Mouse (Mus musculus) layer of hippocampus, adult 11-12 months (tissue): ENCODE measurements around the gene Keg1.
"Not testable (repeated sequence)": the region's sequence is repeated elsewhere in the genome, so short reads cannot be mapped to it uniquely, and the experiment has no call there.

Experiments
- DNase-seq: peaks from one replicate; pipeline ENCODE4 v3.0.0; 2022; ENCODE audit warnings: low spot score

Keg1 gene

DNA sequence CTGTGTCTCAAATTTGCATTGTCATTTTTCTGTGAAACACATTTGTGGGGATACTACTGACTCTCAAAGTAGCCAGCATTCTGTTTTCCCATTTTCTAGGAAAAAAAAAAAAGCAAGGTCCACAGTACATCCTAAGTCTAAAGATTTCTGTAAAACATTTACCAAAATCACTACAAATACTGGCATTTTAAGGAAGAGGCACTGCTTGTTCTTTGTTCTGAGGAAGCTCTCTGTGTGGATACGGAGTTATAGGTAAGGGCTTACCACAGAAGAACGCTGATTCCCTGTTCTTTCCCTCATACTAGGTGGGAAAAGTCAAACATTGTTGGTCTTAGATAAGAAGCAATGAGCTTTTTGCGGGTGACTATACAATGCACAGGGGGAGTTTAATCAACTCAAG lies at the start of gene Keg1:
Gene Keg1 (plus strand): TSS at position 197 of the 400 bp plus-strand sequence.
- DNase-seq = no peak

DNA sequence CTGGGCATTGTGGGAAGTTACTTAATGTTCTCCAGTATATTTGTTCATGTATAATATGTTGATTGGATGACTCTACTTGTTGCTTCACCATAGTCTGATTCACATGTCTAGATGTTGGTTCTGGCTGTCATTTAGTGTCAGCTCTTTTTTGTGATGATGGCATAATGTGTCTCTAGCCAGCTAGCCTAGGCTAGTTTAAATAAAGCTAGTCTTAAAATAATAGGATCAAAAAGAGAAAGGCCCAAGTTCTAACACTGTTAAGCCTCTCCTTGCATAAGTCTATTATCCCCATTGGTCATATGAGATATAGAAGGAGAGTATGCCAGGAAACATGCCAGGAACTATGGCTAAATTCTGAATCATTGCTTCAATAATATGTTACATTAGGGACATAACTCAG lies 46.1 kb upstream of the Keg1 start:
- DNase-seq = no peak

DNA sequence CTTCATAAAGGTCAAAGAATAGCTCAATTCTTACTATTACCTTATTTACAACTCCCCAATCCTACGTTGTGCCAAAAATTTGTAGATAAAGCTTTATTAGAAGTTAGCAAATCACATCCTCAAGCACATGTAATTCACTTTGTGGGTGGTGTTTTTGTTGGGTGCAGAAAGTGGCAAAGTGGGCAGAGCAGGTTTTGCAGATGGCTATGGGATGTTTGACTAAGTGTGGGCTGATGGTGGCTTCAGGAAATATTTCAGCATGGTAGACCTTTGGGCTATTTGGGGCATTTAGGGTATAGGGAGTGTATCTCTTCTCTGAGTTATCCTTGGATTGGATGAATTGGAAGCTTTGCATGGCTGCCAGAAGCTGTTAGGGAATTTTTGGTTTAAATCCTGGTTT lies 29.4 kb upstream of the Keg1 start:
- DNase-seq = no peak

DNA sequence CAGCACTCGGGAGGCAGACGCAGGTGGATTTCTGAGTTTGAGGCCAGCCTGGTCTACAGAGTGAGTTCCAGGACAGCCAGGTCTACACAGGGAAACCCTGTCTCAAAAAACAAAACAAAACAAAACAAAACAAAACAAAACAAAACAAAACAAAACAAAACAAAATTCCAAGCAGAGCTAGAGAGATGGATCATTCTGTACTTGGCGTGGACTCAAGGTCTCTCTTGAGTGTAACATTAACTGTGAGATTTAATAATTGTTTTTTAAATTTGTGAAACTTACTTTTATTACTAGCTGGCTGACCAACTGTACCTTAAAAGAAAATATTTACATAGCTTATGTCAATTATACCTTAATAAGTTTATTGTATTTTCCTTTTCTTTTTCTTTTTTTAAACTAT lies 27.0 kb upstream of the Keg1 start:
- DNase-seq = not testable (repeated sequence)

DNA sequence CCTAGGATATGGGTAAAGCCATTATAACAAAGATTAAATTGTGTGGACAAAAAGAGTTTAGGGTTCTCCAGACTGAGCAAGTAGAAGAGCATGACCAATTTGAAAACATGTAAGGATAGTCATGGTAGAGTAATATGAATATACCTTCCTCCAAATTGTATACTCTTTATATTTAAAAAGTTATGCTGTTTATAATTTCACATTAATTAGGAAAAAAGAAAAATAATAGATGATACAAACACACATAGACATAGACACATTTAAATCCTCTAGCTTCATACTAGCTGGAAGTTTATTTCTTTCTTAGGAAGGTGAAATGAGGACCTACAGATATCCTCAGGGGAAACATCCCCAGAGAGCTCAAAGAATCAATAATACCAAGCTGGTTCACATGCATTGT lies 25.4 kb upstream of the Keg1 start, which contains the start of gene Olfr1442:
Gene Olfr1442 (plus strand): TSS at position 301 of the 400 bp plus-strand sequence.
- DNase-seq = no peak

DNA sequence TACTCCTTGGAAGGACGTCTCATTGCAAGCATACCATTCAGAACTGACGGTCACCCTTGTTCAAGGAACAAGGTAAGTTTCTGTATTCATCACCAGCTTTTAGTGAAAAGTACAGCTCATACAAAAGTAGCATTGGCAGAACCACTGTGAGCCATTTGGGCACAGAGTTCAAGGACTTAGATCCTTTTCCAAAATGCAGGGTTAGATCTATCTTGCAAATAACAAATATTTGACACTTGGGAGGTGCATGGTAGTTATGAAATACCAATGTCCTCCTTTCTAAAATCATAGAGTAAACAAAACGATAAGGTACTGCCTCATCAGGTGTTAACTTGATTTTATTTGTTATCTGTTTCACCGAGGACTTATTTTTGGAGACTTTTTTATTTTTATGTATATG lies 24.5 kb upstream of the Keg1 start:
- DNase-seq = no peak

DNA sequence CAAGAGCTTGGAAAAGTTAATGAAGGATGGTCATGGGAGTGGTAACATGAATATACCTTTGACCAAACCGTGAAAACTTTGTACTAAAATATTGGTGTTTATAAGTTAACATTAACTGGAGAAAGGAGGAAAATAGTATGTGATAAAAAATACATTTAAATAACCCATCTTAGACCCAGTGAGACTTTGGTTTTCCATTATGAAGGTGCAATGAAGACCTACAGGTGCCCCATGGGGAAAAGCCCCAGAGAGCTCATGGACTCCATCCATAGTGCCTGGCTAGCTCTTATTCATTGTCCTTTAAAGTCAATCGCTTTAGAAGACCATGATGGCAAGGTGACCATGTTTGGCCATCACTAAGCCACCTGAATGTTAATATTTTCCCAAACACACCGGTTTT lies 17.8 kb upstream of the Keg1 start, which contains the start of gene Olfr1443:
Gene Olfr1443 (plus strand): TSS at position 301 of the 400 bp plus-strand sequence.
- DNase-seq = no peak

DNA sequence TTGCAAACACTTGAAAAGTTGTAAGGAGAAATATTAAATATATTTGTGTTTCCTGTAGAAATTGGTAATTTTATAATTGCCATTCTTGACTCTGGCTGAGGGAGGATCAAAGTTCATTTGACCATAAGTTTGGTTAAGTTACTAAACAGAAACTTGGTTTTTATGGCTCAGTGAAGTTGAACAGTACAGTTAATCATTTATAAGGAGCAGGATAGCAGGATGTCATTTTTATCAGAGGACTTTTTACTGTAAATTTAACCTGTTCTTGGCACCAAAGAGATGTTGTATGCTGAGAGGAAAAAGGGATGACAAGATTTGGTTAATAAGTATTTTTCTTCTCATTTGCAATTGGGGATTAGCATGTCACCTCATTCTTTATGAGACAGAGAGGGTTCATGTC lies 10.9 kb upstream of the Keg1 start:
- DNase-seq = no peak

DNA sequence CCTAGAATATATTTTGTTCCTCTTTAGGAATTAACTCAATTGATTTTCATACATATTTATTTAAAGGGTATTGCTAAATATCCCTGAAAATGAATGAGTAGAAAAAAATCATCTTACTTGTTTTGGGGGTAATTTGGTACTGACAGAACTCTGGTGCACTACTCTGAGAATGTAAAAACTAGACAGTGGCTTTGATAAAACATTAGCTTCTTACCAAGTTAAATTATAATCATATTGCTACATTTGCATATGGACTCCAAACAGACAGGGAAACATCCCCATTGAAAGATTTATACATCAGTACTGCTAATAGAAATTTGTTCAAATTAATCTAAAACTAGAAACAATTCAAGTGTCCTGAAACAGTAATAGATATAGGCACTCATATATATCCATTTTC lies 10.4 kb upstream of the Keg1 start:
- no peak for DNase-seq

DNA sequence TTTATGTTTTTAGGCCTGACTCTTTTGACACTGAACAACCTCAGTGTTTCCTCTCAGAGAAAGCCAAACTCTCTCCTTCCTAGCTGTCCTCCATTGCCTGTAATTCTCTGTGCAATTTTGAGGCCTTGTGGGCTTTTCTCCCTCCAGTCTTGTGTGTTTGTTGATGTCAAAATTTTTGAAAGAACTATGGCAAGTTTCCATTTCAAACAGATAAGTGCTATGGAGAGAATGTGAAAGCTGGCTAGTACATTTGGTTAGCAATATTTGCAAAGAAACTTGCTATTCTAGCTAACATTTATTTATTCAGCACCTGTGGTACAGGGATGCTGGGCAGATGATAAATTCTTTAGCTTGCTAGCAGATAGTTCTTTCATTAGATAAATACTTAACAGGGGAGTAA lies 635 bp downstream of the Keg1 start:
- DNase-seq = no peak

DNA sequence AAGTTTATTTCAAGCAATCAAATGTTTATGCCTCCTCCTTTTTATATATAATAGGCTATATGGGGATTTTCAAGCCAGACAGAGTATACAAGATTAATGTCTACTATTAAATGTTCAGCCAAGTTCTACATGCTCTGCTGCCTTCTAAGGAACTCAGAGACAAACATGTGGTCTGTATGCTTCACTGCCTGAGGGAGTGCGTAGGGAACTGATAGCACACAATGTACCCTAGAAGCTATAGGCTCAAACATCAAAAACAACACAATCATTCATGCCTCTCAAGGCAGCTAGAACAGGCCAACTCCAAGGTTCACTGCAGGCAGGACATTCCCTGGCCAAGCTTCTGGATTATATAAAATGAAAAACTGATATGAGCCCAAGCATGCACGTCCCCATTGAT lies 12.9 kb downstream of the Keg1 start:
- no peak for DNase-seq

DNA sequence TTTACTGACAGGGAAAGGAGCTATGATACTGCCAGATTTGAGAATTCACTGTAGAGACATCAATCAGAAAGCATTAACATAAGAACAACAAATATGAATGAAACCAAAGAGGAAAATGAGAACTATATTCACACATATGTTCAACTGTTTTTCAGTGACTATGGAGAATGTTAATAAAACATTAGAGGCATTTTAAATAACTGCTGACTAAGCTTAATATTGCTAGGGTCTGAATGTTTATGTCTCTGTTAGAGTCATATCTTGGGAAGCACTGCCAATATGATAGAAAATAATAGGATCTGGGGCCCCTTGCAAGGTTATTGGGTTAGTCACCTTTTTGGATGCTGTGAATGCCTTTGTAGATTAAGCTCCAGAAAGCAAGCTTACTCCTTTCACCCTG lies 13.4 kb downstream of the Keg1 start:
- DNase-seq = no peak

DNA sequence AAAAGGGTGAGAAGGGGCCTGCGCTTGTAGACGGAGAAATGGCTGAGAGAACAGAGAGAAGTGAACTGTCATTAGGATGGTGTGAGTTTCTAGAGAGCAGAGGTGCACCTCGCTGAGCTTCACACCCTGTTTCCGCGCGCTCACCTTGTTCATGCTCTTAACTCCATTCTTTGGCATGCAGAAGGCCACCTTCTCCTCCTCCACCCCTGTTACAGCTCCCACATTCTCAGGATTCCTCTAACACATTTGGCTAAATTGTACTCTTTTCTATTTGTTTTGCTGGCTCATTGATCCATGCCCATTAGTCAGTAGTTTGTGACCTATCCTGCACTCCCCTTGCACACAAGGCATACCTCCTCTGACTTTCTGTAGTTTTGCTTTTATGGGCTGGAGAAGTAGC lies 23.6 kb downstream of the Keg1 start:
- DNase-seq = no peak

DNA sequence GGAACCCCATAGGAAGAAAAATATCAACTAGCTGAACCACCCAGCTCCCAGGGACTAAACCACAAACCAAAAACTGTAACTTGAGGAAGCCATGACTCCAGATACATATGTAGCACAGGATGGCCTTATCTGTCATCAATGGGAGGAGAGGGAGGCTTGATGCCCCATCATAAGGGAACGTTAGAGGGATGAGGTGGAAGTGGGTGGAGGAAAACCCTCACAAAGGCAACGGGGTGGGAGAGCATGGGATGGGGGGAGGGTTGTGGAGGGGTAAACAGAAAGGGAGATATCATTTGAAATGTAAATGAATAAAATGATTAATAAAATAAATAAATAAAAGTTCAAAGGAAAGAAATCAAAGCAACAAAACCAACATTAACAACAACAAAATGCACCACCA lies 24.9 kb downstream of the Keg1 start:
- DNase-seq = no peak

DNA sequence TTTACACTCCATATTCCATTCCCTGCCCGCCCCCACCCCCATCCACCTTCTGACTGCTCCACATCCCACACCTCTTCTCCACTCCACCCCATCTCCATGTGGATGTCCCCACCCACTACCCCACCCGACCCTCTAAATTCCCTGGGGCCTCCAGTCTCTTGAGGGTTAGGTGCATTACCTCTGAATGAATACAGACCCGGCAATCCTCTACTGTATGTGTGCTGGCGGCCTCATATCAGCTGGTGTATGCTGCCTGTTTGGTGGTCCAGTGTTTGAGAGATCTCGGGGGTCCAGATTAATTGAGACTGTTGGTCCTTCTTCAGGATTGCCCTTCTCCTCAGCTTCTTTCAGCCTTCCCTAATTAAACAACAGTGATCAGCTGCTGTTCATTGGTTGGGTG lies 25.3 kb downstream of the Keg1 start:
- not testable (repeated sequence) for DNase-seq

DNA sequence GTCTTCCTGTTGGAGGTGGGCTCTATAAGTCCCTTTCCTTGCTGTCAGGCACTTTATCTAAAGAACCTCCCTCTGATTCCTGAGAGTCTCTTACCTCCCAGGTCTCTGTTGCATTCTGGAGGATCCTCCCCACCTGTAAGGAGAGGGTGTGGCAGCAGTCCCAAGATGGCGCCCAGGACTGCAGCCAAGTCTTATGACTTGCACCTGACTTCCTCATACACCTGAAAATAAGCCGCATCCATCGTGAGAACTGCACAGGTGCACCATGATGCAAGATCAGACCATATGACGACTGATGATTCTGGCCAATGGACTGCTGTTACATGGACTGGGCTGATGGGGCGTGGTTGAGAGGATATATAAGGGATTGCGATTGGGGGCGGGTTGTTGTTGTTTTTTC lies 26.0 kb downstream of the Keg1 start:
- not testable (repeated sequence) for DNase-seq

DNA sequence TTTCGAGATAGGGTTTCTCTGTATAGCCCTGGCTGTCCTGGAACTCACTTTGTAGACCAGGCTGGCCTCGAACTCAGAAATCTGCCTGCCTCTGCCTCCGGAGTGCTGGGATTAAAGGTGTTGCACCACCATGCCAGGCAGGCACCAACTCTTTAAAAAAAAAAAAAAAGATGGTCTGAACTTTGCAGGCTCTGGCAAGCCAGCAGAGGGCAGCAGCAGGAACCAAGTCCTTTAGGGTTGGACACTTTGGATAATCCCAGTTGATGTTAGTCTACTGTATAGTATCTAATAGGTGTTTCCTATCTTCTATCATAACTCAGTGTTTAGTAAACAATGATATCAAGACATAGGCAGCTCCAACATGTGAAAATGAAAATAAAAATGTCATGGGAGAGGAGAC lies 26.7 kb downstream of the Keg1 start:
- peak; percentile 8 for DNase-seq

DNA sequence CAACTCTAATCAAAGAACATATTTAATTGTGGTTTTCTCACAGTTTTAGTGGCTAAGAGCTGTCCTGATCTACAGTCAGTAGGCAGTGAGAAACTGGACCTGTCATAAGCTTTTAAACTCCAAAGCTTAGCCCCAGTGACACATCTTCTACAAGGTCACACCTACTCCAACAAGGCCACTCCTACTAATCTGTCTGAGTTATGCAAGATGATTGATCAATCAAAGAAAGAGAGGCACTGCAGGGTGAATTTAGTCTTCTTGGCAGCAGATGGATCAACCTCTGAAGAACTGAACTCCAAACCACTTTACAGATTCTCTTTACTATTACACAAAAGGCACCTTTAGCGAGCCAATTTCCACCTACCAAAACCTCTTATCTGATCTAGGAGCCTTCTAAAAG lies 30.3 kb downstream of the Keg1 start:
- no peak for DNase-seq

DNA sequence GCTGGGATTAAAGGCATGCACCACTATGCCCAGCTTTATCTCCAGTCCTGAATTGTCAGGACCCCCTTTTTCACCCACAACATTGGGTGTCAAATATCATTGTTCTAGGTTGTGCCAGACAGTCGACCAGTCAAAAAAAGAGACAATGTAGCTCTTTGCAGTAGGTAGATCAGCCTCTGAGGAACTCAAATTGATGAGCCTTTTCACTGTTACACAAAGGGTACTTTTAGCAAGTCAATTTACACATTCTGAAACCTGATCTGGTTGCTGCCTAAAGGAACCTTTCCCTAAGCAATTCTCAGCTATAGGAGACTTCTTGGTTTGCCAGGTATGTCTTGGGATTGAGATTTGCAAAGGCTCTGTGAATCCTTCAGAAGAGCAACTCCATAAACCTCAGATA lies 35.5 kb downstream of the Keg1 start:
- no peak for DNase-seq

DNA sequence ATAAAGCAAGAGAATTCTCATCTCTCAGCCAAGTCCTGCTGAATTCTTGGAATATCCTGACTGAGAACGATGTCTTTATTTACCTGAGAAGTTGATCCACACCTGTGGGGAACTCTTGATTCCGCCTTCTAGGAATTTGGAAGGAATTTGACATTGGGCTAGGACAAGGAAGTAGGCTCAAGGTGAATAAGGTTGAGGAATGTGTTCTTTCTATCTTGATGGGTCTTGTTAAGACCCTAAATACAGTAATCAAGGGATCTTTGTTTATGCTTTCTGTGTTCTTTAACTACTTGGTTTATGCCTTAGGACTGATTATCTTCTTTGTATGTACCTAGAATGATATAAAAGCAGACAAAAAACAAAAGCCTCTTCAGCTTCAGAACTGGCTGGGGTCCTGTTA lies 36.4 kb downstream of the Keg1 start:
- no peak for DNase-seq

DNA sequence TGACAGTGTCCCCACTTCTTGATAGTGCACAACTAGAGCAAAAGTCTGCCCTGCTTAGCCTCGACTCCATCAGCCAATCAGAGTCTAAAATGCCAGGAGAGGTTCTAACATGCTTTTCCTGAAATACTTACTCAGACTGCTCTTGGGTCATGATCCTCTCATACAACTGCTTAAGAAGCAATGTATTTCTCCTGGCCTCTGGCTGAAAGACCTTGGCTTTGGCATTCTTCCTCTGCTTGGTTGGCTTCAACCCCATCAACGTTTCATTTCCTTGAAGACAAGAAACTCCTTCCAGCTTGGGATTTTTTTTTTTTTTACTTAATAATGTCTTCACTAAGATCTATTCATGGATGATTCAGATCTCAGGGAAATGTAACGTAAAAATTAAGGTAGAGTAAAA lies 60.7 kb downstream of the Keg1 start:
- no peak for DNase-seq

DNA sequence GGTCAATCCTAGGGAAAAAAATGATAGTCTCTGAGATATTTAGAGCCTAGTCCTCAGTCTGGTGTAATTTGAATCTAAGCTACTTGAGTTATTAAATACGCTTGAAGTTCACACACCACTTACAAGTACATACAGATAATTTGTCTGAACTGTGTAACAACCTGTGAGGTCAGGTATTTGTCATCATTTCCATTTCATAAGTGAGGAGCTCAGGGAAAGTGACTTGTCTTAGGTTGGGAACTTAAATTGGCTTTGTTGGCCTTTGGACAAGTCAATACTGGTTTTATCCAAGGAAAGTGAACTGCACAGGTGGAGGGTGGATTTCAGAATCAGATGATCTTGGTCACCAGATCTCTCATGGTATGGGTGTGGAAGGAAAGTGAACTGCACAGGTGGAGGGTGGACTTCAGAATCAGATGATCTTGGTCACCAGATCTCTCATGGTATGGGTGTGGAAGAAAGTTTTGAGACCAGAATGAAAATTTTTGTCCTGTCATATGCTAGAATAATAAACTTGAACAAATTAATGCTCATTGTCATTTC lies 63.4 kb downstream of the Keg1 start:
- no peak for DNase-seq

DNA sequence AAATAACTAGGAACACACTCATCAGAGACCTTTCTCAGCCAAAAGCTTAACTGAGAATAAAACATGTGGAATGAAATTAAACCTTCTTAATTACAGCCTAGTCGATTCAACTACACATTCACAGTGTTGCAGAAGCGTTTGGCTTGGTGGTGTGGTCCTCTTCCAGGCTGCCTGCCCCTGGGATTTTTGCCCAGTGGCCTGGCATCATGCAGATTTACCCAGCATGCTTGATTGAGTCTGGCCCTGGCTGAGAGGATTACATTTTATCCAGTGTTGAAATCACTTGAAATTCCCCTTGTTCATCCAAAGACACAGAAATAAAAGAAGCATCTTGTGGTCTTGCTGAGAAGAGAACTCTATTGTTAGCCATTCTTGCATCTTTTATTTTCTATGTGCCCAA lies 64.1 kb downstream of the Keg1 start:
- DNase-seq = peak; percentile 58

DNA sequence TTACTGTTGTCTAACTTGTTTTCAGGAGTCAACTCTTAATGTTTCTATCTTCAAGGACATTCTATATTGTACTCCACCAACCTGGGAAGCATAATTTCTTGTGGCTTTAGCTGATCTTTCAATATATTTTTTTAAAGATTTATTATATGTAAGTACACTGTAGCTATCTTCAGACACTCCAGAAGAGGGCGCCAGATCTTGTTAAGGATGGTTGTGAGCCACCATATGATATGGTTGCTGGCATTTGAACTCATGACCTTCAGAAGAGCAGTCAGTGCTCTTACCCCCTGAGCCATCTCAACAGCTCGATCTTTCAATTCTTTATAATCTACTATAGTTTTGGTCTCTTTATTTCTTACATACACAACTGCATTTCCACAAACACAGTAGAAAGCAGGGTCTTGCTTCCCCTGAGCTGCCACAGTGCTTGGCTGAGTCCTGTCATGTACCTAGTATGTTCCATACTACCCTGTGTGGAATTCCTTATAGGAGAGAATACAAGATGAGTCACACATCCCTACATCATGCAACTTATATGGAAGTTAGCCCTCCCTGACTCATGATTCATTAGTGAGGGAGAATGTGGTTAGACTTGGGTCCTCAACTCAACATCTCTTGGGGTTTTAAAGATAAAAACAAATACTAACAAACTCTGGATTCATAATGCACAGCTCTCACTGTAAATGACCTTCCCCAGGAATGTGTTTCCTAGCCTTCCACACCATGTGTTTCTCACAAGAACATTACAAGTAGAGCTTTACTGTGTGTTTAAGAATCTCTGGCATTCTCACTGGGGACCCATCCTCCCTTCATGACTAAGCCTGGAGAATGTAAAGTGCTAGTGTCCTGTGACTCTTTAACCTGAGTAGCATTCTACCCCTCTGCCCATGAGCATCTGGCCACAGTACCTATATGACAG lies 66.9 kb downstream of the Keg1 start:
- DNase-seq = no peak
